Mouse (Mus musculus): ENCODE data around the gene Ambp.

Ambp gene

GRCm38 (mm10) chr4:63154699-63155098 lies at the start of gene Ambp:
Ambp (minus strand) TSS chr4:63154799.
- DNase-seq = no peak

GRCm38 (mm10) chr4:63203874-63204273 lies 49.3 kb upstream of the Ambp start:
- DNase-seq = no peak

- DNase-seq = no peak
These were observed 44.8 kb upstream of the Ambp start for GRCm38 (mm10) chr4:63199366-63199765.

- DNase-seq = no peak
These were observed 39.8 kb upstream of the Ambp start for GRCm38 (mm10) chr4:63194366-63194765.

- DNase-seq = no peak
These were observed 37.0 kb upstream of the Ambp start for GRCm38 (mm10) chr4:63191641-63192040.

GRCm38 (mm10) chr4:63186281-63186870 lies 31.8 kb upstream of the Ambp start:
- peak; percentile 36 to 40 for DNase-seq

GRCm38 (mm10) chr4:63181556-63181955 lies 27.0 kb upstream of the Ambp start:
- peak; percentile 76 to 89 for DNase-seq

GRCm38 (mm10) chr4:63171969-63172685 lies 17.5 kb upstream of the Ambp start, which contains the start of gene Kif12:
Kif12 (minus strand) TSS chr4:63172131.
- DNase-seq = peak; percentile 83 to 93

GRCm38 (mm10) chr4:63171122-63171521 lies 16.5 kb upstream of the Ambp start:
- DNase-seq = peak in 1 of 2 experiments; percentile 59

- DNase-seq = peak; percentile 67 to 71
These were observed 15.5 kb upstream of the Ambp start for GRCm38 (mm10) chr4:63170061-63170460.

GRCm38 (mm10) chr4:63166323-63166722 lies 11.7 kb upstream of the Ambp start:
- no peak for DNase-seq

- peak; percentile 67 to 78 for DNase-seq
These were observed 11.0 kb upstream of the Ambp start for GRCm38 (mm10) chr4:63165636-63166035.

- peak; percentile 92 to 96 for DNase-seq
These were observed 4.5 kb upstream of the Ambp start for GRCm38 (mm10) chr4:63158961-63159592.

GRCm38 (mm10) chr4:63158192-63158591 lies 3.6 kb upstream of the Ambp start:
- DNase-seq = peak in 1 of 2 experiments; percentile 34

- peak; percentile 65 to 84 for DNase-seq
These were observed 2.4 kb upstream of the Ambp start for GRCm38 (mm10) chr4:63156726-63157634.

- DNase-seq = no peak
These were observed 997 bp upstream of the Ambp start for GRCm38 (mm10) chr4:63155596-63155995.

- no peak for DNase-seq
These were observed 571 bp downstream of the Ambp start for GRCm38 (mm10) chr4:63154028-63154427.

GRCm38 (mm10) chr4:63151127-63151526 lies 3.5 kb downstream of the Ambp start:
- no peak for DNase-seq

GRCm38 (mm10) chr4:63147268-63147667 lies 7.3 kb downstream of the Ambp start:
- DNase-seq = no peak

GRCm38 (mm10) chr4:63129891-63130624 lies 24.5 kb downstream of the Ambp start:
- no peak for DNase-seq

GRCm38 (mm10) chr4:63124861-63125466 lies 29.6 kb downstream of the Ambp start:
- DNase-seq = no peak
